Mouse (Mus musculus) urinary bladder, postnatal 36 days (tissue): ENCODE measurements around the gene Mllt6.
"Not testable (repeated sequence)": the region's sequence is repeated elsewhere in the genome, so short reads cannot be mapped to it uniquely, and the experiment has no call there.

Source experiments
- DNase-seq, 2 experiments: peaks; one replicate each; pipeline ENCODE4 v3.0.0; 2022; ENCODE audit warnings: low spot score in 2 of 2, mixed read lengths in 1 of 2

The Mllt6 gene

DNA sequence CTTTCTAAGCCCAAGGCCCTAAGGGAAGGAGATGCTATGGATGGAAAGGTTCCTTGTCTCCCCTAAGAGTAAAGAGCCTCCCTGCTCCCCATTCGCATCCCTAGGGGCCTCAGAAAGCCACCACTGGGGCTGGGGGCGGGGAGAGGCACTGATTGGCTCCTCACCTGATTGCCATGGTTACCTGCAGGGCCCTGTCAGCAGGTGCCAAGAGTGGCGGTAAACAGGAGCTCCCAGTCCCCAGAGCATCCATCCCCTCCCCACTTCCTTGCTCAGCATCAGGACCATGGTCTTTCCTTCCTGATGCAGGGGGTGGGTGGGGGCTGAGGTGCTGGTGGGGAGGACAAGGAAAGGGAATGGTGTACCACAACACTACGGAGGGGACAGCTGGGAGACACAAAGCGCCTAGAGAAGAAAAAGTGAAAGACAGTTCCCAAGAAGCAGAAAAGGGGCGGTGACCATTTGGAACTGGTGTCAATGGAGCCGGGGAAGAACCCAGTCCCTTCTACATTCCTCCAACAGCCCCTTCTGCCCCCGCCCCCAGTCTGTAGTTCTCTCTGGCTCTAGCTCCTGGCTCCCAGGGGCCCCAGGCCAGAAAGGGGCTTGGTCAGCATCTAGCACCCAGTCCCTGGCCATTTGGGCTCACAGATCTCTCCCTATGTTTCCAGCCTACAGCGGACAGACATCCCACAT lies 32.6 kb downstream of the Mllt6 start:
- DNase-seq, result no peak

DNA sequence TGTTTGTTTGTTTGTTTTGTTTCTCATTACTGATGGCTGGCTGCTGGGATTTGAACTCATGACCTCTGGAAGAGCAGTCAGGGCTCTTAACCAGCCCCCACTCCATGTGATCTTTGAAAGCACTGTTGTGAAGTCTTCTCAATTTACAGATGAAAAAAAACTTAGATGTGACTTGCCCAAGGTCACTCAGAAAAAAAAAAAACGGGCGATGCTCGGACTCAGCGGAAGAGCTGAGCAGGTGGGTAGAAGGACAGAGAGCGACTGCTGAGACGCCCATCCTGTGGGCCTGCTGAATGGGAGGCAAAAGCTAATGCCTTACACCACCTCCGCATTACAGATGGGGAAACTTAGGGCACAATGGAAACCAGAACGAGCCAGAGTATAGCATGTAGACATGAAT lies 33.5 kb downstream of the Mllt6 start:
- no peak for DNase-seq

DNA sequence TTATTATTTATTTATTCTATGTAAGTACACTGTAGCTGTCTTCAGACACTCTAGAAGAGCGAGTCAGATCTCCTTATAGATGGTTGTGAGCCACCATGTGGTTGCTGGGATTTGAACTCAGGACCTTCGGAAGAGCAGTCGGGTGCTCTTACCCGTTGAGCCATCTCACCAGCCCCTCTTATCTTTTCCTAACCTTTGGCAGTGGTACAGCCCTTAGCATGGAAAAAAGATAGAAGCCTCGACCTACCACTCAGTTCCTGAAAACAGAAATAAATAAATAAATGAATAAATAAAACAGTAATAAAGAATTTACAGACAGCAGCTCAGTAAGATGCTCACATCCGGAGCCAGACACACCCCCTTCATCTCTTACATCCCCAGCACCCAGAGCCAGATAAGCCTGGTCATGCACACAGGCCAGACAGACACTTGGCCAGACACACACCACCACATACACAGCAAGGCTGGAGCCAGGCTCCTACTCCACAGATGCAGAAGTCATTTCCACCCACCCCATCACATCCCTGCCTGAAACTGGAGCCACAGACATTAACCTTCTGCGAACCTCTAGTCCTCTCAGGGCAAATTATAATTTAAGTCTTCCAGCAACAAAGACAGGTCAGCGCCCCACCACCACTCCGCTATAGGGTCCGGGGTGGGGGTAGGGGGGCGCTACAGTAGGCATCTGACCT lies 34.1 kb downstream of the Mllt6 start:
- no peak for DNase-seq

GRCm38 (mm10) chr11:97697891-97698529 lies 34.8 kb downstream of the Mllt6 start:
- DNase-seq, result no peak

DNA sequence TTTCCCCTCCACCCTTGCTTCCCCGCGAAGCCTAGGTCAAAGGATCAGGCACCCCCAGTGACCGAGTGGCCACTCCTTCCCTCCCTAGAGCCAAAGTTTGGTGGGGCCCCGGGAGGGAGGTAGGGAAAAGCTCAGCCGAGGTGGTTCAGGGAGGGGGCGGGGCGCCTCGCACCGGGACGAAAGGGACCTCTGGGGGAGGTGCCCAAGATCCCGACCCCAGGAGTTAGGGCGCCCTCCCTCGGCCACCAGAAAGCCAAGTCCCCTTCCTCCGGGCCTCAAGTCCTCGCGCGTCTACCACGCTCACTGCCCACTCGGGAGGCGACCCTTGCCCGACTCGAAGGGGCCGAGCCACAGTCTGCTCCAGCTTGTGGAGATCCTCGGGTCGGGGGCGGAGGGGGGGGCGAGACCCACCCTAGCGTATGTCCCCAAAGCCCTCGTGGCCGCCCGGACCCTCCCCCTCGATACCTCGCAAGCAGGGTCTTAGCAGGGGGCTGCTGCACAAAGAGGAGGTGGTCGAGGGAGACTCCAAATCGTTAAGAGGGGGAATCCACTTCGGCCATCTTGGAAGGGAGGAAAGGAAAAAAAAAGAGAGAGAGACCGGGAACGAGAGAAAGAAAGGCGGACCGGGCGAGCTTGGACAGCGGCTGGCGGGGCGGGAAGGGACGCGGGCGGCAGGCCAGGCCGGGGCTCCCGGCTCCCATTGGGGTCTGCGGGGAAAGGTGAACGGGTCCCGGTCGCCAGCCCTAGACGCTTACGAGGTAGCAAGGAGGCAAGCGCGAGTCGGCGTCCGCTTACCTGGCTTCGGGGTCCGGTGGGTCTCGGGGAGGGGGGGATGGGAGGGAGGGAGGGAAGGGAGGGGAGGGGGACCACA lies 35.8 kb downstream of the Mllt6 start:
- DNase-seq, result peak; percentile 56 to 76

- peak; percentile 76 to 87 for DNase-seq
Measured at GRCm38 (mm10) chr11:97699626-97700002, 36.4 kb downstream of the Mllt6 start.

- DNase-seq, result peak; percentile 79 to 83
Measured at GRCm38 (mm10) chr11:97700003-97700745, 37.0 kb downstream of the Mllt6 start, which contains the start of gene Pcgf2. TSS of gene Pcgf2 (minus strand) at chr11:97700497.

GRCm38 (mm10) chr11:97700746-97701580 lies 37.7 kb downstream of the Mllt6 start:
- no peak for DNase-seq

DNA sequence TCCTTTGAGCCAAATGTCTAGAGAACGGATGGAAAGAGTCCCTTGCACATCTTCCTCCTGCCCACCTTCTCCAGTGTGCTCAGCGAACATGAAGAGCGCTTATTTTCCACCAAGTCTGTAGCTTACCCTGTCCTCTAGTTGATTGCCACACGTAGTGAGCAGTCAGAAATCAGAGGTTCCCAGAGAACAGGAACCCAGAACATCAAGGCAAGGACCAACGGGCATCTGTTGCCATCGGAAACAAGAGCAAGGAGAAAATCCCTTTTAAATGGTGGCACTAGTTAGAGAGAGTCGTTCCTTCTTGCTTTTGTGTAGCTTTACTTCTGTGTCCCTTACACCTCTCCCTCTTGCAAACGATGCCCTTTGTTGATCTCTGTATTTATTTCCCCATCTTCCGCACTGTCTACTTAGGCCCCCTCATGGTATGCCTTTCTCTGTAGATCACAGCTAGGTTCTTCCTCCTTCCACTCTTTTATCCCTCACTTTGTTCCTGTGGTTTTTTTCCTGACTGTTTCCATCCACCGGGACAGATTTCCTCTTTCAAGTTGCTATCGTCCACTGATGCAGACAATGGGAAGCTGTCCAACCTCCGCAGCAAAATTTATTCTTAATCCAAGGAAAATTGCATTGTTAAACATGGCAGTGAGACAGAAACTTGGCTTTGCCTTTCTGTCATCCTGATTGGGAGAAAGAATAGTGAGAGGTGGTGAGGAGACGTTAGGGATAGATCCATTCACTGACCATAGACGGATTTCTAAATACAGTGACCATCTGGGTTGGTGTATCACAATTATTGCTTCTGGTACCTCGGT lies 38.6 kb downstream of the Mllt6 start:
- no peak for DNase-seq

GRCm38 (mm10) chr11:97702393-97702745 lies 39.2 kb downstream of the Mllt6 start:
- peak; percentile 86 to 94 for DNase-seq

- peak; percentile 98 to 99 for DNase-seq
Measured at GRCm38 (mm10) chr11:97703039-97703826, 40.0 kb downstream of the Mllt6 start, which contains the start of gene Psmb3. TSS of gene Psmb3 (plus strand) at chr11:97703399.

DNA sequence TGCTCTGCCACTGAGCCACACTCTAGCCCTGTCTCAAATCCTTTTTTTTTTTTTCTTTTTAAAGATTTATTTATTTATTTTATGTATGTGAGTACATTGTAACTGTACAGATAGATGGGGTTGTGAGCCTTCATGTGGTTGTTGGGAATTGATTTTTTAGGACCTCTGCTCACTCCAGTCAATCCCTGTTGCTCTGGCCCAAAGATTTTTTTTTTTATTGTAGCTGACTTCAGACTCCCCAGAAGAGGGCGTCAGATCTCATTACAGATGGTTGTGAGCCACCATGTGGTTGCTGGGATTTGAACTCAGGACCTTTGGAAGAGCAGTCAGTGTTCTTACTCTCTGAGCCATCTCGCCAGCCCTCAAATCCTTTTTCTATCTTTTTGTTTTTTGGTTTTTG lies 46.9 kb downstream of the Mllt6 start:
- not testable (repeated sequence) for DNase-seq

- no peak for DNase-seq
Measured at GRCm38 (mm10) chr11:97711200-97711900, 48.1 kb downstream of the Mllt6 start.

GRCm38 (mm10) chr11:97712286-97712685 lies 49.1 kb downstream of the Mllt6 start:
- no peak for DNase-seq

- no peak for DNase-seq
Measured at GRCm38 (mm10) chr11:97713896-97714295, 50.7 kb downstream of the Mllt6 start.

DNA sequence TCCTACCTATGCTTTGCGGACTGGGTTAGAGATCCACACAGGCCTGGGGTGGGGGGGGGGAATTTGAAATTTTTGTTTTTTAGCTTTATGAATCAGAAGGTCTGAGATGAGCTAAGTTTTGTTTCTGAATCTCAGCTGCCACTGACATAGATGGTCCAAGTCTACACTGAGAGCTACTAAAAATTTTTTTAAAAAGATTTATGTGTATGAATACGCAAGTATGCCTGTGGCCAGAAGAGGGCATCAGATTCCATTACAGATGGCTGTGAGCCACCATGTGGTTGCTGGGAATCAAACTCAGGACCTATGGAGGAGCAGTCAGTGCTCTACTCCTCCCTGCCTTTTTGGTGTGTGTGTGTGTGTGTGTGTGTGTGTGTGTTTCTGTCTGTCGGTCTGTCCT lies 51.1 kb downstream of the Mllt6 start:
- DNase-seq, result no peak

GRCm38 (mm10) chr11:97714784-97715760 lies 51.9 kb downstream of the Mllt6 start:
- DNase-seq, result peak in 1 of 2 experiments; percentile 50
